27 mouse cellular contexts compared by ENCODE assay signal in genomic region chr4:59800181-59800580, GRCm38 (mm10). TPM values are rescaled to one million over a fixed set of nuclear protein-coding genes. Genes with fewer than 3 reads are reported as not detected.
A peak's percentile ranks its signal among the peaks of the same experiment; 100 is the strongest.
DNase-seq lines count a peak whose midpoint lies in the region; ATAC-seq and TF ChIP-seq lines count a peak whose summit lies in the region.
"Had no signal": no experiment of that assay in that cellular context is flagged by ENCODE, and none has a peak within 500 bp of the region (broad histone marks: within the 10 kb centered on the region; RNA-seq: fewer than 3 reads in every experiment).

No protein-coding gene starts in this region.

- H3K9ac ChIP-seq in intestine, embryonic 16.5 days (ENCODE audit: low read depth, low read length): no peak overlapping the region
- H3K9ac ChIP-seq: embryonic facial prominence, embryonic 12.5 days; embryonic facial prominence, embryonic 15.5 days; forebrain, postnatal 0 days; heart, embryonic 12.5 days; heart, embryonic 15.5 days; hindbrain, embryonic 14.5 days had no signal

- H3K36me3 ChIP-seq in intestine, embryonic 16.5 days (ENCODE audit: control insufficient read depth, insufficient read depth, low read length): no peaks in the 10 kb centered on the region
- H3K36me3 ChIP-seq: embryonic facial prominence, embryonic 12.5 days; embryonic facial prominence, embryonic 15.5 days; heart, embryonic 12.5 days; heart, embryonic 15.5 days had no signal

- no peak overlapping the region for H3K4me3 ChIP-seq in layer of hippocampus, adult 2 months
- H3K4me3 ChIP-seq in intestine, embryonic 16.5 days (ENCODE audit: low read length): no peak overlapping the region
- H3K4me3 ChIP-seq: embryonic facial prominence, embryonic 12.5 days; embryonic facial prominence, embryonic 15.5 days; gastrocnemius, adult 2 months; heart, embryonic 12.5 days; heart, embryonic 15.5 days had no signal

- H3K4me1 ChIP-seq in intestine, embryonic 16.5 days (ENCODE audit: control insufficient read depth, insufficient read depth, low read length): no peaks in the 10 kb centered on the region

- no peak overlapping the region for H3K4me2 ChIP-seq in intestine, embryonic 16.5 days (ENCODE audit: low read depth, low read length)
- H3K4me2 ChIP-seq: embryonic facial prominence, embryonic 12.5 days; embryonic facial prominence, embryonic 15.5 days; heart, embryonic 12.5 days; heart, embryonic 15.5 days; hindbrain, embryonic 14.5 days had no signal

- no peak for TF ChIP-seq CTCF in layer of hippocampus, adult 2 months (conservative IDR thresholded peaks at IDR 0.05)

- no peak for ATAC-seq in intestine, embryonic 16.5 days
- ATAC-seq: activated CD4-positive, CD25-positive, alpha-beta regulatory T cell, adult 4 months; forebrain, embryonic 14.5 days; forebrain, postnatal 0 days; hindbrain, postnatal 0 days; inflammation-experienced regulatory T-cells, adult 6 months; intestine, postnatal 0 days had no signal

- WGBS in intestine, embryonic 16.5 days: 82% methylated on average over 5 of the region's 5 CpGs

- no peaks in the 10 kb centered on the region for H3K27me3 ChIP-seq in intestine, embryonic 16.5 days (replicated peaks; ENCODE audit: control insufficient read depth, insufficient read depth, low read length)
- H3K27me3 ChIP-seq: embryonic facial prominence, embryonic 12.5 days; embryonic facial prominence, embryonic 15.5 days; heart, embryonic 12.5 days; heart, embryonic 15.5 days had no signal

- peak overlapping the region; percentile 73; the same call in 1 of the 2 replicates for H3K27ac ChIP-seq in layer of hippocampus, adult 2 months
- H3K27ac ChIP-seq in intestine, embryonic 16.5 days (ENCODE audit: low read length): no peak overlapping the region
- H3K27ac ChIP-seq: embryonic facial prominence, embryonic 12.5 days; embryonic facial prominence, embryonic 15.5 days; gastrocnemius, adult 2 months; heart, embryonic 15.5 days; hindbrain, embryonic 14.5 days; hindbrain, postnatal 0 days had no signal

- DNase-seq in layer of hippocampus, adult 2 months (ENCODE audit: low spot score in 2 of 2): no peak
- no peak for DNase-seq in layer of hippocampus, postnatal 10 days (ENCODE audit: low spot score in 2 of 2)
- peak; percentile 67 for DNase-seq in 3T3-L1 (ENCODE audit: low read depth, low spot score)
- peak; percentile 78 for DNase-seq in NIH3T3 (ENCODE audit: low read depth)
- no peak for DNase-seq in retina, postnatal 1 day
- DNase-seq: adrenal gland, adult 8-10 months; adrenal gland, postnatal 36 days; cerebellum, adult 2 months; cerebellum, adult 9-11 months; cerebellum, postnatal 25 days; forebrain, postnatal 0 days; gastrocnemius, adult 2 months; gastrocnemius, postnatal 14 days; heart, adult 18-20 months; heart, postnatal 14 days; heart, postnatal 4 days had no signal

- H3K9me3 ChIP-seq in intestine, embryonic 16.5 days (ENCODE audit: control insufficient read depth, low read length): no peaks in the 10 kb centered on the region
- H3K9me3 ChIP-seq: embryonic facial prominence, embryonic 12.5 days; embryonic facial prominence, embryonic 15.5 days; heart, embryonic 12.5 days; heart, embryonic 15.5 days had no signal

RNA-seq across cellular contexts. Expression of gene Inip, which starts 1.2 kb away (rescaled TPM):
- total RNA-seq in layer of hippocampus, adult 2 months (2021): 10 to 100 TPM; 23.6 to 25.6 TPM
- total RNA-seq in layer of hippocampus, postnatal 10 days (2021): 10 to 100 TPM; 21.7 to 22.2 TPM
- polyA plus RNA-seq in intestine, embryonic 16.5 days (2015; fragmentation: Nextera tagmentation; extraction: Ambion mirVana): 33.3 and 37.6 TPM in 2 replicates

RNA-seq across cellular contexts. Expression of gene Snx30, which starts 5.5 kb away (rescaled TPM):
- total RNA-seq in layer of hippocampus, adult 2 months (2021): 10 to 100 TPM; 40.3 to 44.6 TPM
- 10 to 100 TPM; 55.4 to 59.4 TPM for total RNA-seq in layer of hippocampus, postnatal 10 days (2021)
- polyA plus RNA-seq in intestine, embryonic 16.5 days (2015; fragmentation: Nextera tagmentation; extraction: Ambion mirVana): 4.3 and 5.2 TPM in 2 replicates

Comparison
In these comparisons a context has a peak if more than half of its experiments do, and no peak if none do; other contexts are left out.
1. DNase-seq: peak in 3T3-L1 (single experiment) and NIH3T3 (single experiment); none in layer of hippocampus, adult 2 months (0 of 2), layer of hippocampus, postnatal 10 days (0 of 2) and retina, postnatal 1 day (single experiment).